Mouse (Mus musculus): ENCODE data around the gene Avp. TPM values are rescaled to one million over a fixed set of nuclear protein-coding genes. Genes with fewer than 3 reads are reported as not detected.

Avp gene
- total RNA-seq, 1 experiment from 2014 or later = not detected

- peak; percentile 23 to 29; a peak in 1 of 4 replicates for ATAC-seq (replicated peaks in 1 of 2; ENCODE audit: insufficient read depth in 1 of 2, low FRiP score in 2 of 2, low TSS enrichment in 1 of 2, low read depth in 1 of 2, poor library complexity in 2 of 2, severe bottlenecking in 2 of 2)
Measured at GRCm38 (mm10) chr2:130577632-130578031, 4.7 kb downstream of the Avp start.

GRCm38 (mm10) chr2:130577021-130577420 is 5.3 kb downstream of the Avp start:
- no peak for ATAC-seq (replicated peaks in 1 of 2; ENCODE audit: insufficient read depth in 1 of 2, low FRiP score in 2 of 2, low TSS enrichment in 1 of 2, low read depth in 1 of 2, poor library complexity in 2 of 2, severe bottlenecking in 2 of 2)

DNA sequence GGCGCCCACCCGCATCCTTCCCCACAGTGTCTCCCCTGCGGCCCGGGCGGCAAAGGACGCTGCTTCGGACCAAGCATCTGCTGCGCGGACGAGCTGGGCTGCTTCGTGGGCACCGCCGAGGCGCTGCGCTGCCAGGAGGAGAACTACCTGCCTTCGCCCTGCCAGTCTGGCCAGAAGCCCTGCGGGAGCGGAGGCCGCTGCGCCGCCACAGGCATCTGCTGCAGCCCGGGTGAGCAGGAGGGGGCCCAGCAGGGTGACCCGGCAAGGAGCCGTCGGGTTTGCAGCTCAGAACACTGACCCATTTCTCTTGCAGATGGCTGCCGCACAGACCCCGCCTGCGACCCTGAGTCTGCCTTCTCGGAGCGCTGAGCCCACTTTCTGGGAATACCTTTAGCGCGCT is 5.8 kb downstream of the Avp start:
- ATAC-seq (replicated peaks in 1 of 2; ENCODE audit: insufficient read depth in 1 of 2, low FRiP score in 2 of 2, low TSS enrichment in 1 of 2, low read depth in 1 of 2, poor library complexity in 2 of 2, severe bottlenecking in 2 of 2) = 0 out of 4 replicates have a peak, but pooled peaks of 1 of the 2 experiments have one; percentile 14

GRCm38 (mm10) chr2:130575873-130576272 is 6.5 kb downstream of the Avp start, which contains the start of gene Oxt:
Gene Oxt, plus strand, starts transcription at chr2:130576173.
- no peak for ATAC-seq (replicated peaks in 1 of 2; ENCODE audit: insufficient read depth in 1 of 2, low FRiP score in 2 of 2, low TSS enrichment in 1 of 2, low read depth in 1 of 2, poor library complexity in 2 of 2, severe bottlenecking in 2 of 2)

GRCm38 (mm10) chr2:130574960-130575359 is 7.4 kb downstream of the Avp start:
- no peak for ATAC-seq (replicated peaks in 1 of 2; ENCODE audit: insufficient read depth in 1 of 2, low FRiP score in 2 of 2, low TSS enrichment in 1 of 2, low read depth in 1 of 2, poor library complexity in 2 of 2, severe bottlenecking in 2 of 2)

DNA sequence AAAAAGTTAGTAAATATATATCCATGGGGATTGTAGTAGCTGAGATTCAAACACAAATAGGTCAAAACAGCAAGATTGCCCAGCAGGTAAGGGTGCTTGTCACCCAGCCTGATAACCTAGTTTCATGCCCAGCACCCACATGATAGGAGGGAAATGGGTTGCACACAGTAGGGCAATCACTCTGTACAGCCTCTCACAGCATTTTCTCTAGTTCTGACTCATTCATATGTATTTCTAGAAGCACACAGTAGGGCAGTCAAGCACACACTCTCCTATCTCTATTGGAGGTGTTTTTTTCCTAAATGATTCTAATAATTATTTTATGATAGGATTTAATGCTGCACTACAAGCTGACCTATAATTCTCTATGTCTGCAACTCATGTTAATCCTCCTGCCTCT is 12.4 kb downstream of the Avp start:
- ATAC-seq (replicated peaks in 1 of 2; ENCODE audit: insufficient read depth in 1 of 2, low FRiP score in 2 of 2, low TSS enrichment in 1 of 2, low read depth in 1 of 2, poor library complexity in 2 of 2, severe bottlenecking in 2 of 2) = no peak

GRCm38 (mm10) chr2:130568921-130569320 is 13.4 kb downstream of the Avp start:
- ATAC-seq (replicated peaks in 1 of 2; ENCODE audit: insufficient read depth in 1 of 2, low FRiP score in 2 of 2, low TSS enrichment in 1 of 2, low read depth in 1 of 2, poor library complexity in 2 of 2, severe bottlenecking in 2 of 2) = no peak

- no peak for ATAC-seq (replicated peaks in 1 of 2; ENCODE audit: insufficient read depth in 1 of 2, low FRiP score in 2 of 2, low TSS enrichment in 1 of 2, low read depth in 1 of 2, poor library complexity in 2 of 2, severe bottlenecking in 2 of 2)
Measured at GRCm38 (mm10) chr2:130564983-130565382, 17.4 kb downstream of the Avp start.

DNA sequence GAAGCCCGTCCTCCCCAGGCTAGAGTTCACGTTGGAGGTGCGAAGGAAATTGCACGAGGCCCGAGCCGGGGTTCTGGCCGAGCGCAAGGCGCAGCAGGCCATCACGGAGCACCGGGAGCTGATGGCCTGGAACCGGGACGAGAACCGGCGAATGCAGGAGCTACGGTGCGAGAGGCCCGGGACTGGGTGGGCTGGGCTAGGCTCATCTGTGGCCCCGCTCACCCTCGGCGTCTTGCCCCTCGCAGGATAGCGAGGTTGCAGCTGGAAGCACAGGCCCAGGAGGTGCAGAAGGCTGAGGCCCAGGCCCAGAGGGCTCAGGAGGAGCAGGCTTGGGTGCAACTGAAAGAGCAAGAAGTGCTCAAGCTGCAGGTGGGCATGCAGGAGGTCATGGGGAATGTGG is 18.3 kb downstream of the Avp start:
- ATAC-seq (replicated peaks in 1 of 2; ENCODE audit: insufficient read depth in 1 of 2, low FRiP score in 2 of 2, low TSS enrichment in 1 of 2, low read depth in 1 of 2, poor library complexity in 2 of 2, severe bottlenecking in 2 of 2) = peak in 1 of 2 experiments; percentile 2; a peak in 1 of 4 replicates

DNA sequence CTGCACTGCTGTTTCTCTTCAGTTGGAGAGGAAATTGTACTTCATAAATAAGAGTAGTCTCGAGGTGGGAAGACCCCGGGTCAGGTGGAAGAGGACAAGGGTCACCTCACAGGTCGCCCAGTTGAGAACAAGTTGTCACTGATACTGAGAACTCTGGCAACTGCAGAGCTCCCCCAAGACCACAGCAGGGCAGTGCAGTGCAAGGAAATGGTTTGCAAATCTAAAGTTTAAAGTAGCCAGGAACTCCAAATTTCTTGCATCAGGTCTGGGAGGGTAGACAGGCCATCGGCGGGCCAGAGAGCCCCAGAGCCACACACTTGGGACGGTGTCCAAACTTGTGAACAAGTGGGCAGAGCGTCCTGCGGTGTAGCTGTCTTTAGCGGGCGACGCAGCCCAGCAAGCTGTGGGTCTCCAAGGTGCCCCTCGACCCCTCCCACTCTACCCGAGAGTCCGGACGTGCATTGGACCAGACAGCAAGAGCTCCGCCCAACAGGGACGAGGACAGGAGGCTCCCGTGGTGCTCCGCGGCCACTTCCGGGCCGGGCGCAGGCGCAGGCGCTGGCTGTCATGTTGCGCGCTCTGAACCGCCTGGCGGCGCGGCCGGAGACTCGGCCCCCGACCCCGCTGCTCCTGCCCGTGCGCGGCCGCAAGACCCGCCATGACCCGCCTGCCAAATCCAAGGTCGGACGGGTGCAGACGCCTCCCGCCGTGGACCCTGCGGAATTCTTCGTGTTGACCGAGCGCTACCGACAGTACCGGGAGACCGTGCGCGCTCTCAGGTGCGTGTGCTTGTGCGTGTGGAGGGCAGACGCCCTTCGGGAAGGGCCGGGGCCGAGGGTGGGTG is 18.9 kb downstream of the Avp start, which contains the start of gene Mrps26:
TSS of gene Mrps26 (plus strand) at position 531 of the 844 bp plus-strand sequence.
- ATAC-seq (replicated peaks in 1 of 2; ENCODE audit: insufficient read depth in 1 of 2, low FRiP score in 2 of 2, low TSS enrichment in 1 of 2, low read depth in 1 of 2, poor library complexity in 2 of 2, severe bottlenecking in 2 of 2) = peak; percentile 97 to 98

- no peak for ATAC-seq (replicated peaks in 1 of 2; ENCODE audit: insufficient read depth in 1 of 2, low FRiP score in 2 of 2, low TSS enrichment in 1 of 2, low read depth in 1 of 2, poor library complexity in 2 of 2, severe bottlenecking in 2 of 2)
Measured at GRCm38 (mm10) chr2:130558015-130558414, 24.3 kb downstream of the Avp start.

DNA sequence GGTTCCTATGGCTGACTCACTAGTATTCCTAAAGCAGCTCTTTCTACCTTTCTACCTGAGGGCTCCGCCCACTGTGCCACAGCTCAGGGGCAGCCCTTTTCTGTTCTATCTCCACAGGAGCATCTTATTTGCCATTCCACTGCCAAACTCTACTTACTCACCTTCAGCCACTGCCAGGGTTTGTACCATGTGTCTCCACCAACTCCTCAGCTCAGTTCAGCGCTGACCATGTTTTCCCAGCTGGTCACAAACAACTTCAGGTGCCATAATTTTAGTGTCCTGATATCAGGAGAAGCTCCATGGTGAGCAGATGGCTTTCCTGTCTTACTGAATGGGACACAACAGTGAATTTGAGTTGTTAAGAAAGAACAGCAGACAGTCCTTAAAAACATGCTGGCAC is 24.9 kb downstream of the Avp start:
- ATAC-seq (replicated peaks in 1 of 2; ENCODE audit: insufficient read depth in 1 of 2, low FRiP score in 2 of 2, low TSS enrichment in 1 of 2, low read depth in 1 of 2, poor library complexity in 2 of 2, severe bottlenecking in 2 of 2) = 0 out of 4 replicates have a peak, but pooled peaks of 1 of the 2 experiments have one; percentile 25

DNA sequence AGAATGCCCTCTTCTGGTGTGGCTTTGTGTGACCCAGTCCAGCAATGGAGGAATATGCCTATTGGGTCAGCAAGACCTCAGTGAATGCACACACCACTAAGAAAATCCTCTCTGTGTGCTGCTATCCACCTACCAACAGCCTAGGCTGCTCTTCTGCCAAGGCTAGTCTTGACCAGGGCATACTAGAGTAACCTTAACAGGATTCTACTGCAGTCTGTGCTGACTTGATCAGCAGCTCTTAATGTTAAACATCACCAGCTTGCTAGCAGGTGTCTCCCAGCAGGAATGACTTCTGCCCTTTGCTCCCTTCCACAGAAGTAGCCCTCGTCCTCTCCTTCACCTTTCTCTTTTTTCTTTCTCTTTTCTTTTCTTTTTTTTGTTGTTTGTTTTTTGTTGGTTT is 26.1 kb downstream of the Avp start:
- no peak for ATAC-seq (replicated peaks in 1 of 2; ENCODE audit: insufficient read depth in 1 of 2, low FRiP score in 2 of 2, low TSS enrichment in 1 of 2, low read depth in 1 of 2, poor library complexity in 2 of 2, severe bottlenecking in 2 of 2)

GRCm38 (mm10) chr2:130554841-130555240 is 27.5 kb downstream of the Avp start:
- ATAC-seq (replicated peaks in 1 of 2; ENCODE audit: insufficient read depth in 1 of 2, low FRiP score in 2 of 2, low TSS enrichment in 1 of 2, low read depth in 1 of 2, poor library complexity in 2 of 2, severe bottlenecking in 2 of 2) = no peak

GRCm38 (mm10) chr2:130546957-130547356 is 35.4 kb downstream of the Avp start:
- no peak for ATAC-seq (replicated peaks in 1 of 2; ENCODE audit: insufficient read depth in 1 of 2, low FRiP score in 2 of 2, low TSS enrichment in 1 of 2, low read depth in 1 of 2, poor library complexity in 2 of 2, severe bottlenecking in 2 of 2)

DNA sequence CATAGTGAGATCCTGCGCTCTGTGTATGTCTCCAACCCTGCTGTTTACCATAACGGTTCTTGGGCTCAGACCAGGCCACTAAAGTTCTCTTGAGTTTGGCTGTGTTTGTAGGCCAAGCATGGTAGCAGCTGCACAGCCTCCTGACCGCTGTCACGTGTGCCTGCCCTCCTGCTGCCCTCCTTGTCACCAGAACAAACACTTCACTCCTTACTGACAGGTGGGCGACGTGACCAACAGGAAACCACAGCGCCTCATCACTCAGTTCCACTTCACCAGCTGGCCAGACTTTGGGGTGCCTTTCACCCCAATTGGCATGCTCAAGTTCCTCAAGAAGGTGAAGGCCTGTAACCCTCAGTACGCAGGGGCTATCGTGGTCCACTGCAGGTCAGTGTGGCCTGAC is 42.1 kb downstream of the Avp start:
- ATAC-seq (replicated peaks in 1 of 2; ENCODE audit: insufficient read depth in 1 of 2, low FRiP score in 2 of 2, low TSS enrichment in 1 of 2, low read depth in 1 of 2, poor library complexity in 2 of 2, severe bottlenecking in 2 of 2) = peak; percentile 44 to 65

- peak; percentile 33 to 57; a peak in 3 of 4 replicates for ATAC-seq (replicated peaks in 1 of 2; ENCODE audit: insufficient read depth in 1 of 2, low FRiP score in 2 of 2, low TSS enrichment in 1 of 2, low read depth in 1 of 2, poor library complexity in 2 of 2, severe bottlenecking in 2 of 2)
Measured at GRCm38 (mm10) chr2:130538876-130539546, 43.3 kb downstream of the Avp start.

GRCm38 (mm10) chr2:130536890-130537289 is 45.5 kb downstream of the Avp start:
- no peak for ATAC-seq (replicated peaks in 1 of 2; ENCODE audit: insufficient read depth in 1 of 2, low FRiP score in 2 of 2, low TSS enrichment in 1 of 2, low read depth in 1 of 2, poor library complexity in 2 of 2, severe bottlenecking in 2 of 2)

Data from hematopoietic stem cell, adult 5-6 weeks (primary cell).